Mouse (Mus musculus) C2C12 (cell line): ENCODE data around the gene Pole2. TPM values are rescaled to one million over a fixed set of nuclear protein-coding genes. Genes with fewer than 3 reads are reported as not detected.

Experiments used
- H3K27me3 ChIP-seq: one replicate; pipeline ENCODE4 v1.6.1; 2011; ENCODE audit not compliant: control insufficient read depth, insufficient read depth, insufficient read length
- H3K36me3 ChIP-seq: one replicate; pipeline ENCODE4 v1.6.1; 2011; ENCODE audit not compliant: control insufficient read depth, insufficient read depth
- H3K4me3 ChIP-seq: one replicate; pipeline ENCODE4 v1.5.1; 2011; ENCODE audit warnings: mild to moderate bottlenecking, control low read depth; ENCODE audit not compliant: poor library complexity, insufficient read depth, severe bottlenecking
- H3K79me2 ChIP-seq: one replicate; pipeline ENCODE4 v1.6.1; 2011; ENCODE audit not compliant: control insufficient read depth, insufficient read depth
- H3K79me3 ChIP-seq: one replicate; pipeline ENCODE4 v1.6.1; 2011; ENCODE audit warnings: low read depth, control low read depth
- H3ac ChIP-seq: one replicate; pipeline ENCODE3; 2011; ENCODE audit warnings: low read depth; ENCODE audit not compliant: control insufficient read depth, insufficient read length
- CEBPB ChIP-seq: IDR thresholded peaks from one replicate; pipeline ENCODE4 v1.6.1; 2011; ENCODE audit warnings: low read depth, mild to moderate bottlenecking, control low read depth, moderate library complexity
- CTCF ChIP-seq: IDR thresholded peaks from one replicate; pipeline ENCODE4 v1.5.1; 2011; ENCODE audit not compliant: control insufficient read depth, insufficient read depth, insufficient read length
- FOSL1 ChIP-seq: IDR thresholded peaks from one replicate; pipeline ENCODE4 v1.8.0; 2011; ENCODE audit warnings: mild to moderate bottlenecking, low read length; ENCODE audit not compliant: poor library complexity, insufficient read depth, severe bottlenecking
- MAX ChIP-seq: IDR thresholded peaks from one replicate; pipeline ENCODE4 v1.6.1; 2011; ENCODE audit warnings: mild to moderate bottlenecking, control low read depth
- MYOD1 ChIP-seq: IDR thresholded peaks from one replicate; pipeline ENCODE4 v1.6.1; 2011; ENCODE audit warnings: low read depth; ENCODE audit not compliant: control insufficient read depth, insufficient read length
- MYOG ChIP-seq: IDR thresholded peaks from one replicate; pipeline ENCODE4 v1.6.1; 2011; ENCODE audit not compliant: control insufficient read depth, insufficient read length; ENCODE audit errors: extremely low read depth
- USF1 ChIP-seq: IDR thresholded peaks from one replicate; pipeline ENCODE4 v1.6.1; 2011; ENCODE audit warnings: low read depth, mild to moderate bottlenecking, control low read depth, moderate library complexity
- microRNA-seq: library from miRNA; unstranded; fragments of <30 nt; microRNA quantifications from one replicate; pipeline ENCODE4, GENCODE M21; 2019; ENCODE audit warnings: borderline microRNAs expressed
- polyA plus RNA-seq: library from polyadenylated mRNA; unstranded; fragments of >200 nt; fragmentation: generic; extraction: Trizol; gene quantifications from one replicate; pipeline ENCODE4 v1.2.1, GENCODE M21; 2012; ENCODE audit warnings: missing spikeins

Gene Pole2
- polyA plus RNA-seq, 1 experiment: 14.2 TPM

GRCm38 (mm10) chr12:69157107-69157506 lies 70.9 kb downstream of the Pole2 start:
- Histone ChIP-seq H3K79me3 (peaks cover 12% of the 10 kb centered on the region), H3ac (no peak overlapping the region), H3K27me3 (no peaks in the 10 kb centered on the region), H3K79me2 (peaks cover 22% of the 10 kb centered on the region), H3K36me3 (peaks cover 29% of the 10 kb centered on the region), H3K4me3 (no peak overlapping the region)
- TF ChIP-seq MYOD1: no peak
- no peak for TF ChIP-seq CEBPB
- TF ChIP-seq MAX: no peak
- TF ChIP-seq MYOG: no peak
- no peak for TF ChIP-seq FOSL1
- TF ChIP-seq USF1: no peak
- no peak for TF ChIP-seq CTCF

- no peak for TF ChIP-seq CEBPB
- Histone ChIP-seq H3K79me3 (peaks cover 12% of the 10 kb centered on the region), H3K79me2 (peaks cover 22% of the 10 kb centered on the region), H3K27me3 (no peaks in the 10 kb centered on the region), H3K4me3 (no peak overlapping the region), H3ac (no peak overlapping the region), H3K36me3 (peaks cover 29% of the 10 kb centered on the region)
These were observed 71.6 kb downstream of the Pole2 start for GRCm38 (mm10) chr12:69156436-69156835.

- no peak overlapping the region for H3ac ChIP-seq
- H3K79me2 ChIP-seq: peaks cover 22% of the 10 kb centered on the region
- H3K4me3 ChIP-seq: no peak overlapping the region
- TF ChIP-seq CTCF: no peak
- peaks cover 29% of the 10 kb centered on the region for H3K36me3 ChIP-seq
- H3K79me3 ChIP-seq: peaks cover 12% of the 10 kb centered on the region
- no peaks in the 10 kb centered on the region for H3K27me3 ChIP-seq
These were observed 72.1 kb downstream of the Pole2 start for GRCm38 (mm10) chr12:69155923-69156322.

Small RNAs within 50 kb of the gene (microRNA-seq; reads per million reads assigned to microRNA genes)
- gene Gm47287 (not detected), gene Gm47295 (0.12 reads per million)

Other genes starting within 250 kb of the Pole2 start
- 10,268 TPM for gene Rps29, start 69.0 kb downstream of the Pole2 start, polyA plus RNA-seq
- gene Lrr1, start 59.4 kb downstream of the Pole2 start, polyA plus RNA-seq: 30.4 TPM
- gene Rpl36al, start 44.1 kb downstream of the Pole2 start, polyA plus RNA-seq: 980 TPM
- 39.6 TPM for gene Mgat2, start 44.0 kb downstream of the Pole2 start, polyA plus RNA-seq
- gene Gm49383, start 31.1 kb downstream of the Pole2 start, polyA plus RNA-seq: 15.4 TPM
- gene Dnaaf2, start 29.8 kb downstream of the Pole2 start, polyA plus RNA-seq: 6.5 TPM
- 14.2 TPM for gene Gm49384, start 23.9 kb downstream of the Pole2 start, polyA plus RNA-seq
- gene Klhdc1, start 13.0 kb upstream of the Pole2 start, polyA plus RNA-seq: 1.8 TPM
- 62.6 TPM for gene Klhdc2, start 68.5 kb upstream of the Pole2 start, polyA plus RNA-seq
- 6.4 TPM for gene Nemf, start 129.0 kb upstream of the Pole2 start, polyA plus RNA-seq
- gene Arf6, start 144.0 kb upstream of the Pole2 start, polyA plus RNA-seq: 87.3 TPM
- gene Gm9887, start 144.3 kb upstream of the Pole2 start, polyA plus RNA-seq: 6.5 TPM